Mouse (Mus musculus): ENCODE measurements at regions not wholly inside any gene's neighbourhood (a gene's known extent, or its start where the extent isn't known, plus 50 kb on each side); places are given as distances from the start of the nearest gene placed in this dataset.

- no peak overlapping the region for H3K4me3 ChIP-seq
- intact Hi-C loops (cut with DNase I): no loop called here
- no peak for DNase-seq
- no peak for TF ChIP-seq EP300 (IDR thresholded peaks at IDR 0.05; ENCODE audit: insufficient read depth, low read depth, low read length)
- TF ChIP-seq CTCF (IDR thresholded peaks at IDR 0.05): no peak
- TF ChIP-seq POLR2A (IDR thresholded peaks at IDR 0.05; ENCODE audit: insufficient read depth, low read depth, low read length): no peak
- H3K27ac ChIP-seq: no peak overlapping the region
- no peaks in the 10 kb centered on the region for H3K27me3 ChIP-seq (ENCODE audit: control insufficient read depth, insufficient read depth, low read length)
- H3K4me1 ChIP-seq (ENCODE audit: control insufficient read depth, insufficient read depth, low read length): no peaks in the 10 kb centered on the region
- WGBS: 28% methylated on average over 2 of the region's 2 CpGs
- no peak overlapping the region for H3K9ac ChIP-seq (ENCODE audit: low read depth, low read length)
- no peaks in the 10 kb centered on the region for H3K36me3 ChIP-seq (ENCODE audit: control insufficient read depth, insufficient read depth, low read length)
- H3K79me2 ChIP-seq (replicated peaks; ENCODE audit: control insufficient read depth, insufficient read depth, low read length): no peaks in the 10 kb centered on the region
These were observed 219.3 kb downstream of the Ppargc1a start for GRCm38 (mm10) chr5:51348256-51348655.

GRCm38 (mm10) chr5:51329142-51329541 is 238.4 kb downstream of the Ppargc1a start:
- H3K27ac ChIP-seq: no peak overlapping the region
- no peaks in the 10 kb centered on the region for H3K27me3 ChIP-seq (ENCODE audit: control insufficient read depth, insufficient read depth, low read length)
- H3K4me1 ChIP-seq (ENCODE audit: control insufficient read depth, insufficient read depth, low read length): no peaks in the 10 kb centered on the region
- H3K9ac ChIP-seq (ENCODE audit: low read depth, low read length): no peak overlapping the region
- WGBS: 89% methylated on average over 3 of the region's 3 CpGs
- TF ChIP-seq EP300 (IDR thresholded peaks at IDR 0.05; ENCODE audit: insufficient read depth, low read depth, low read length) (no peak), POLR2A (IDR thresholded peaks at IDR 0.05; ENCODE audit: insufficient read depth, low read depth, low read length) (no peak), CTCF (IDR thresholded peaks at IDR 0.05) (no peak)
- H3K36me3 ChIP-seq (ENCODE audit: control insufficient read depth, insufficient read depth, low read length): no peaks in the 10 kb centered on the region
- no peak for DNase-seq
- H3K4me3 ChIP-seq: no peak overlapping the region
- no peaks in the 10 kb centered on the region for H3K79me2 ChIP-seq (replicated peaks; ENCODE audit: control insufficient read depth, insufficient read depth, low read length)
- intact Hi-C loops (cut with DNase I): no loop called here

GRCm38 (mm10) chr5:51289191-51289590 is 278.3 kb downstream of the Ppargc1a start:
- DNase-seq: no peak
- Histone ChIP-seq H3K4me3 (no peak overlapping the region), H3K27ac (no peak overlapping the region), H3K27me3 (ENCODE audit: control insufficient read depth, insufficient read depth, low read length) (no peaks in the 10 kb centered on the region), H3K9ac (ENCODE audit: low read depth, low read length) (no peak overlapping the region), H3K79me2 (replicated peaks; ENCODE audit: control insufficient read depth, insufficient read depth, low read length) (no peaks in the 10 kb centered on the region), H3K4me1 (ENCODE audit: control insufficient read depth, insufficient read depth, low read length) (no peaks in the 10 kb centered on the region), H3K36me3 (ENCODE audit: control insufficient read depth, insufficient read depth, low read length) (no peaks in the 10 kb centered on the region)
- intact Hi-C loops (cut with DNase I): no loop called here
- TF ChIP-seq CTCF (IDR thresholded peaks at IDR 0.05) (no peak), POLR2A (IDR thresholded peaks at IDR 0.05; ENCODE audit: insufficient read depth, low read depth, low read length) (no peak), EP300 (IDR thresholded peaks at IDR 0.05; ENCODE audit: insufficient read depth, low read depth, low read length) (no peak)
- WGBS: 63% methylated on average over 1 of the region's 1 CpGs

- Histone ChIP-seq H3K27ac (no peak overlapping the region), H3K4me3 (no peak overlapping the region), H3K4me1 (ENCODE audit: control insufficient read depth, insufficient read depth, low read length) (no peaks in the 10 kb centered on the region), H3K27me3 (ENCODE audit: control insufficient read depth, insufficient read depth, low read length) (no peaks in the 10 kb centered on the region), H3K79me2 (replicated peaks; ENCODE audit: control insufficient read depth, insufficient read depth, low read length) (no peaks in the 10 kb centered on the region), H3K9ac (ENCODE audit: low read depth, low read length) (no peak overlapping the region), H3K36me3 (ENCODE audit: control insufficient read depth, insufficient read depth, low read length) (no peaks in the 10 kb centered on the region)
- intact Hi-C loops (cut with DNase I): no loop called here
- no peak for TF ChIP-seq POLR2A (IDR thresholded peaks at IDR 0.05; ENCODE audit: insufficient read depth, low read depth, low read length)
- TF ChIP-seq CTCF (IDR thresholded peaks at IDR 0.05): no peak
- no peak for DNase-seq
- 67% methylated on average over 2 of the region's 2 CpGs for WGBS
These were observed 279.3 kb downstream of the Ppargc1a start for GRCm38 (mm10) chr5:51288234-51288633.

- H3K36me3 ChIP-seq (ENCODE audit: control insufficient read depth, insufficient read depth, low read length): no peaks in the 10 kb centered on the region
- no peak overlapping the region for H3K9ac ChIP-seq (ENCODE audit: low read depth, low read length)
- no peak for TF ChIP-seq EP300 (IDR thresholded peaks at IDR 0.05; ENCODE audit: insufficient read depth, low read depth, low read length)
- no peak for TF ChIP-seq CTCF (IDR thresholded peaks at IDR 0.05)
- no peak for TF ChIP-seq POLR2A (IDR thresholded peaks at IDR 0.05; ENCODE audit: insufficient read depth, low read depth, low read length)
- H3K27me3 ChIP-seq (ENCODE audit: control insufficient read depth, insufficient read depth, low read length): no peaks in the 10 kb centered on the region
- WGBS: 68% methylated on average over 2 of the region's 2 CpGs
- no peak overlapping the region for H3K4me3 ChIP-seq
- no peak overlapping the region for H3K27ac ChIP-seq
- no peak for DNase-seq
- no peaks in the 10 kb centered on the region for H3K79me2 ChIP-seq (replicated peaks; ENCODE audit: control insufficient read depth, insufficient read depth, low read length)
- no peaks in the 10 kb centered on the region for H3K4me1 ChIP-seq (ENCODE audit: control insufficient read depth, insufficient read depth, low read length)
- intact Hi-C loops (cut with DNase I): no loop called here
These were observed 326.4 kb downstream of the Ppargc1a start for GRCm38 (mm10) chr5:51241156-51241555.

GRCm38 (mm10) chr5:51234004-51234355 is 333.5 kb downstream of the Ppargc1a start:
- no peak for TF ChIP-seq EP300 (IDR thresholded peaks at IDR 0.05; ENCODE audit: insufficient read depth, low read depth, low read length)
- TF ChIP-seq CTCF (IDR thresholded peaks at IDR 0.05): no peak
- no peak for TF ChIP-seq POLR2A (IDR thresholded peaks at IDR 0.05; ENCODE audit: insufficient read depth, low read depth, low read length)
- no peak overlapping the region for H3K27ac ChIP-seq
- no peak overlapping the region for H3K4me3 ChIP-seq
- intact Hi-C loops (cut with DNase I): no loop called here
- H3K4me1 ChIP-seq (ENCODE audit: control insufficient read depth, insufficient read depth, low read length): no peaks in the 10 kb centered on the region
- H3K79me2 ChIP-seq (replicated peaks; ENCODE audit: control insufficient read depth, insufficient read depth, low read length): no peaks in the 10 kb centered on the region
- no peak for DNase-seq
- H3K27me3 ChIP-seq (ENCODE audit: control insufficient read depth, insufficient read depth, low read length): no peaks in the 10 kb centered on the region
- WGBS: 86% methylated on average over 2 of the region's 2 CpGs
- H3K36me3 ChIP-seq (ENCODE audit: control insufficient read depth, insufficient read depth, low read length): no peaks in the 10 kb centered on the region
- no peak overlapping the region for H3K9ac ChIP-seq (ENCODE audit: low read depth, low read length)

Measured in heart, adult 2 months (tissue).